Mouse (Mus musculus): Measurements from ENCODE around the gene A630095N17Rik.

GRCm38 (mm10) chr1:75219531-75219930, 12.4 kb downstream of the A630095N17Rik start, which contains the start of gene Tuba4a:
- TF ChIP-seq GATA1 (IDR thresholded peaks at IDR 0.05; ENCODE audit: borderline replicate concordance, low read length) = no peak
- TF ChIP-seq FLI1 (IDR thresholded peaks at IDR 0.05; ENCODE audit: low read length) = no peak

Data from megakaryocyte, embryonic 14.5 days (primary cell).